Mouse (Mus musculus): ENCODE measurements around the gene Lpar3.

Lpar3 gene

DNA sequence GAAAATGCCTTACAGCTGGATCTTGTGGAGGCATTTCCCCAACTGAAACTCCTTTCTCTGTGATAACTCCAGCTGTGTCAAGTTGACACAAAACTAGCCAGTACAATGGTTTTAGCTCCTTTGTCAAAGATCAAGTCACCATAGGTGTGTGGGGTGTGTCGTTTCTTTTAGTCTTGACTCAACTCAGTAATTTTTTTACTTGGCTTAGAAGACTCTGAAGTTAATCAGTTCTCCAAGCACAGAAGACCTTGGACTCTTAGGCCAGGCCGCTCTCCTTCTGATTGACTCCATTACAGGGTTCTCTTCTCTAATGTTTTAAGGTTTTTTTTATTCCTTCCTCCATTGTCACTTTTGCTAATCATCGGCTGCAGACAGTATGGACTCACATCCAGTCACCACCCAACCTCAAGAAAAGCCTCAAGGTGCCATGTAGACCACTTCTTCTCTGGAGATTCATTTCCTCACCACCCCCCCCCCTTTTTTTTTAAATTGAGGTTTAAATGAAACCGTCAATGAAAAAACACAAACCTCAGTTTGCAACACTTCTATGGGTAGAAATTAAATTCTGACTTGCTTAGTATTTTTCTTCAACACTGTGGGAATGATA, 9.5 kb upstream of the Lpar3 start:
- no peak for DNase-seq

DNA sequence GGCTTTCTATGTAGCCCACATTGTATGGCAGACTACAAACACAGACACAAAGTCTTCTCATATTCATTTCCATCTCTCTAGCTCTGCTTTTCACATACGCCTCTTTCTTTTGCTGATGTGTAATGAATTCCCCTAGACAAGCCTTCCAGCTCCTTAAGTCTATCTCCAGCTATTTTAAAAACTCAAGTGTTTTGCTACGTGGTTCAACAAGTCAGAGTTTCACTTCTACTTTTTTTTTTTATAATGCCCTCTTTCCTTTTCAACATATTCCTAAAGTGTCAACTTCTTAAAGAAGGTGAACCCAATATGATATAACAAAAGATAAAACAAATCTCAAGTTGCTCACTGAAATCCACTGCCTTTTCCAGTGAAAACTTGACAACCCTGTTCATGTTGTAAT, 8.8 kb upstream of the Lpar3 start:
- no peak for DNase-seq

DNA sequence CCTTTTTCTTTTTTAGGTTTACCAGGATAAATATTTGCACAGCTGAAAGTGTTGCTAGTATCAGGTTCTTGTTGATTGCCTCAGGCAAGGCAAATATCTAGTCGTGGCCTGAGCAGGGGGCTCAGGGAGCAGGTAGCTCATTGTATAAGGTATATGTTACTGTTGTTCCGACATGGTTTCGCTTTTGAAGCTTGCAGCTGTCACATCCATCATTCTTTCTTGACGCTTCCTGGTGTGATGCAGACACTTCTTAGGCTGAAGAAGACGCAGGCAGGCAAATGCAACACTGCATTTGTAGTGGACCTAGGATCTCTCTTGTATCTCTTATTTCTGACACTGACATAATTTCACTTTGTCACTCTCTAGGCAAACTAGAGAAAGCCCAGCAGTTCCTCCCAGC, 7.4 kb upstream of the Lpar3 start:
- DNase-seq = no peak

DNA sequence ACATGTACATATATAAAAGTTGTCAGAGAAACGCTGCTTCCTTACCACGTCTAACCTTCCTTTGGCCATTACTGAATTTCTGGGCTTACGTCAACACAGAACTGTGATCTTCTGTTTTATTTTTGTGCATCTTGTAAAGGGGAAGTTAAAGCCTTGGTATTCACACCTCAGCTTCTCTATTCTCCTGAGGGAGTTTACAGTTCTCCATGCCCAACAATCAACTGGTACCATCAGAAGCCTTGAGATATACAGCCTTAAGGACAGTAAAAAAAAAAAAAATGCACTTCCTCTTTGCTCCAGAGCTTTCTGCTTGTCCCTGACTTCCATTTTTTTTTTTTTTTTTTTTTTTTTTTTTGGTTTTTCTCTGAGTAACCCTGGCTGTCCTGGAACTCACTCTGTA, 4.2 kb upstream of the Lpar3 start:
- DNase-seq = no peak

DNA sequence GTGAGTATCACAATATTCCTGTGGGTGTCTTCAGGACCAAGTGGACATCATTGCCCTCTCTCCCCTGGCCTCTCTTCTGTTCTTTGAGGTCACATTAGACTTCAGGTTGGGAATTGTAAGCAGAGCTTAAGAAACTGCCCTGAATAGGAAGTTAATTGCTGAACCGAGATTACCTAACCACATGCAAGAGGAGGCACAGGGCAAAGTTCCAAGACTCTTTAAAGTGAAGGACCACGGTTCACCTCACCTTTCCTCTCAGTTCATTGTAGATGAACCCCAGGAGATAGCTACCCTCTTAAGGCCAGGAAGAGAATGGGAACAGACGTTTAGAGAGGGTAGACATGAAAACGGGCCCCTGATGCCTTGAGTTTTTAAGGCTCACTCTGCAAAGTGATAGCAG, 3.5 kb downstream of the Lpar3 start:
- DNase-seq = no peak

DNA sequence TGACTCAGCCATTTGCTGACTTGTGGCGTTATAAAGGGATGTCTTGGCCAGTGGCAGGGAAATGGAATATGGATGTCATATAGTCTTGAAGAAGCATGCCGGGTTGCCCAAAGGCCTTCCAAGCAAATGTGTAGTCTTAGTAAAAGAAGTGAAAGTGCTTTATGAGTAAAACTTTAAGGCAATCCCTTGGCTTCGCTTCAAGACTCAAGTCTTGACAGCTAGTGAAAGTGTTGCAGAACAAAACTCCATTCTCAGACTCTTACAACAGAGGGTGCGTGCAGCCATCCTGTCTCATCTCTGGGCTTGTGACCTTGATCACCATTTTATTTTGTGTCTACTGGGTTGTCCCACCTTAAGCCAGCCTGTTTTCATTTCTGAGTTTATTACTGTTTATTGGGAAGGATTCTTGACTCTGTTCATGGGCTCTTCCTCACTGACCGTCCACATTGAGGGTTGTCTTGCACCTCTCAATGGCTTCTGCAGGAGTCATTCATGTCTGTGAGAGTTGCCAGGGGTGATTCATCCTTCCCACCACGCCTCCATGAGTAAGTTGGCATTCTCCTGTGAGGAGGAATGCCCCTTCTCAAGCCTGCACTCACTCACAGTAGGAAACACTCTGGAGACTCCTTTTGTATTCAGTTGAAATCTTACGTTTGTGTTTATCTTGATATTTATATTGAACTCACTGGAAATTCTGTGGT, 4.4 kb downstream of the Lpar3 start:
- DNase-seq = no peak

DNA sequence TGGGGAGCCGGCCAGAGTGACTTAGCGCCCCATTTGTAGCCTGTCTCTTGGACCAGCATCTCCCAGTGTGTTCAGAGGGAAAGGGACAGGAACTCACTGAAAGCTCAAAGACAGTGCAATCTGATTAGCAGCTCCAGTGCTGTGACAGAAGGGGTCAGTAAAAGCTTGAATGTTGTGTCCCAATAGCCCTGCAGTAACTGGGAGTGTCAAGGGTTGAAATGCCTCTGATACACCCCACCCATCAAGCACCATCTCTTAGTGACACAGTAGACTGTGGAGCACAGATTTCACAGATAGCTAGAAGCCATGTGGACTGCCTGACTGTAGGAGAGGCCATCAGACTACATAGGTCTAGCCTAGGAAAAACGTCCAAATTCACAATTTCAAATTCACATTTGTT, 6.7 kb downstream of the Lpar3 start:
- DNase-seq = no peak

DNA sequence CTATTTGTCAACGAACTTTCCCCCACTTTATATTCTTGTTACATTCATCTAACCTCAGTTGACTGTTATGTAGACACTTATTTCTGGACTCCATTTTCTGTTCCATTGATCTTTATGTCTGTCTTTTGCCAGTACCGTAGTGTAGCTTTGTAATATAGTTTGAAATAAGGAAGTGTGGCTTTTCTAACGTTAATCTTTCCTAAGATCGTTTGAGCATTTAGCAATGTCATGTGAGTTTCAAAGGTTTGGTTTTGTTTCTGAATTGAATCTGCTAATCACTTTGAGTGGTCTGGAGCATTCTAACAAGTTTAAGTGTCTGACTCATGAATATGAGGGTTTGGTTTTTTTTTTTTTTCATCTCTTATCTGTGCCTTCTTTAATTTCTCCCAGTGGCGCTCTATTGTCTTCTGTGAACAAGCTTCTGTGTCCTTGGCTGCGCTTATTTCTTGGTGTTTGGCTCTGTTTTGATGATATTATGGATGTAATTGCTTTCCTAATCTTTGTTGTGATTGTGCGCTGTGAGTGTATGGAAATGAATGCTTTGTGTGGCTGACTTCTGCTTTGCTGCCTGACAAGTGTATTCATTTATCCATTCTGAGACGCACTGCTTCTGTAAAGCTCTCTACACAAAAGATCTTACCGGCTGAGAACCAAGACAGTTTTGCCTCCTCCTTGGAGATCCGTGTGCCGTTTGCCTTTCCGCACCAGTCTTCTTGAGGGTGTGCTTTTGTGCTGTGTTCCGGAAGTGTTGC, 8.0 kb downstream of the Lpar3 start:
- no peak for DNase-seq

DNA sequence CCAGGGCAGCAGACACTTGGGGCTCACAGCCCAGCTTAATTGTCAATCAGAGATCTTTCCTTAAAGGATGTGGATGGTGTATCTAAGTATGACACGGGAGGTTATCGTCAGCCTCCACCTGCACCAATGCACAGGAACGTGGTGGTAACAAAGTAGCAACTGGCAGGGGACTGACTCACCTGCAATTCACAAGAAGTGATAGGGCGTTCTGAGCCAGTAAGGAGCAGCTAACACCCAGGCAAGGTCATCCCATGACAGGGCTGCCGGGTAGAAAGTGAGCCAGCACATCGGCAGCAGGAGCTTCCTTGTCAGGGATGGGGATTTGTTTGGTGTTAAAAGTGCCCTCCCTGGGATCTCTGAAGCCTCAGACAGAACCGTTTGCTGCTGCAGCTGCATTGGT, 11.9 kb downstream of the Lpar3 start:
- no peak for DNase-seq

DNA sequence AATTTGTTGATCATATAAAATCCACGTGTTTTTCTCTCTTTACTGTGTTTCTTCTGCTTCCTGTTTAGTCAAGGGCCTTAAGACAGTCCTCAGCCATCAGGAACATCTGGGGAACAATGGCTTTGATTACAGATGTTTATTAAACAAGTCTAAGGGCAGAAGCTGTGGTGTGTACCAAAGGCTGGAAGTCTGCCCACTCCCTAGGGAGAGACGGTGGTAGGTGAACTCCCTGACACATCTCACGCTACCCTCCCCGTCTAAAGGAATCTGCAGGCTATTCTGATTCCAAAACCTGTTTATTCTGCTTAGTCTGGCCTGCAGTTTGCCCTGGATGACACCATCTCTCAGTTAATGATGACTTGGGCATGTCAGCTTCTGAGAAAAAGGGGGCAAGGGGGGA, 13.0 kb downstream of the Lpar3 start:
- no peak for DNase-seq

DNA sequence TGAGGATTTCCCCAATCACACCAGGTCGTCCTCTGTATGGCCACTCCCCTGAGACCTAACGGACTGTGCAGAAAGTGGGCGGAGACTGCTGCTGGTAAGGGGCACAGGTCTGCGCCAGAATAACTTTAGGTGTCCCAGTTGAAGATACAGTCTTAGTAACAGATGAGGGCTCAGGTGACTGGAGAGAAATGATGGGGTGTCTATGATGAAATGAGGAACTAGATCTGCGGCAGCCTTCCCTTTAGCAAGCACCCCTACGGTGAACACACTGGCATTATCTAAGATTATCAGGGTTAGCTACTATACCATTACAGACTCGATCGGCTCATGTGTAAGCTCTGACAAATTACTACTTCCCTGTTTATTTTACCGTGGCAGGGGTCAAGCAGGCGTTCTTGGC, 13.8 kb downstream of the Lpar3 start:
- no peak for DNase-seq

DNA sequence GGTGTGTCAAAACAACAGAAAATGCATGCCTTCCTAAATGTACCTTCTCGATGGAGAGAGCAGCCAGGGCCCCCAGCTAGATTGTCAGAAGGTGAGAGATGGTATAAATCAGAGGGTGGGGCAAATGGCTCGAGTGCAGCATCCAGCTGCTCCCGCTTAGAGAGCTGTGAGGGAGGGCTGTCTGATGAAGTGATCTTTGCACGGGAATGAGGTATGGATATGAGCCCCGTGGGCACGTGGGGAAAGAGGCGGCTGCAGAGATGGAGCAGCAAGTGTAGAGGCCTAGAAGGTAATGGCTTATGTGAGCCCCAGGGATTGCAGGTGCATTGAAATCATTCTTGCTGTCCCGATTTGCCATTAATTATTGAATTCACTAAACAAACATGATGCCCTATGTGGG, 15.5 kb downstream of the Lpar3 start:
- no peak for DNase-seq

DNA sequence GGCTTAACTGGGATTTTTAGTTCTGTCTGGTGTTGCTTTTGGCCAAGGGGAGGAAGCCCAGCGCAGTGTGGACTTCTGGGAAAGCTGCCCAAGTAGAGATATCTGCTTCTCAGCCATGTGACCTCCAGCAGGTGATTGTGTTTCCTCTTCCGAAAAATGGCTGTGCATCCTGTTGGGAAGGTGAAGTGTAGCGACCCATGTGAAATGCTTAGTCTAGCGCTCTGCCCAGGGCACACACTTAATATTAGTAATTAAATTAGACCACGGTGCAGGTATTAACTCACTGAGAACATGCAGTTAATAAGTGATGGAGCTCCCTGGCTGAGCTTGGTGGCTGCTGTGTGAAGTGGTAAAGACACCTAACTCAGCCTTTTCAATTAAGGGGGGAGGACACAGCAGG, 16.9 kb downstream of the Lpar3 start:
- no peak for DNase-seq

DNA sequence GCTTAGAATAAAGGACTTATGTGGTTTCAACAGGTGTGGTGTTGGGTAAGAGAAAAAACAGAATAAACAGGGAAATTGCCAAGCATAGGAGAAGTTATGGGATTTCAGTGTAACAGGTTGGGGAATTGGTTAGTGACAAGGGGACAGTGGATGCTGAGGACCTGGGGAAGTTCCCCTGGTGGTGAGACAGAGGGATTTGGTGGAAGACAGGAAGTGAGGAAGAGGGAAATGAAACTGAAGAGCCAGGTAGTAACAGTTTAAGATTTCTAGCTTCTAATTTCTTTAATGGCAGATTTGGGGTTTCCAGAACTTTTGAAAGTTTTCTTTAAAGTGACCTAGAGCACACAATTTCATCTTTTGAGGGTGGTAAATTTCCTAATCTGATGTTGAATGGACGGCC, 23.9 kb downstream of the Lpar3 start:
- DNase-seq = no peak

DNA sequence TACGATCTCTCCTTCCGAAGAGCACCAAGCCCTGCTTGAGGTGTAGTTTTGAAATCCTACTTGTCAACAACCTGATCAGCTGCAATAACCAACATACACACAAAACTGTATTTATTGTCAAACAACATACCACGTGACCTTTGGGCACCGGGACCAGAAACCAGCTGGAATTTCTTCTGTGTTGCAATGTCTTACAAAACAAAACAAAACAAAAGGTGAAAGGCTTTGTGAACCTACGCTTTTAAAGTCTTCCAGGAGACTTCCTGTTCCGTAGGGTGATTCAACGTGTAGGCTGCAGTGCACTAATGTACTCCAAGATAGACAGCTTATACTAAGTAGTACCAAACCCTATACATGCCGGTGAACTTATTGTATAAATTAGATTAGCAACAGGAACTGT, 25.8 kb downstream of the Lpar3 start:
- no peak for DNase-seq

DNA sequence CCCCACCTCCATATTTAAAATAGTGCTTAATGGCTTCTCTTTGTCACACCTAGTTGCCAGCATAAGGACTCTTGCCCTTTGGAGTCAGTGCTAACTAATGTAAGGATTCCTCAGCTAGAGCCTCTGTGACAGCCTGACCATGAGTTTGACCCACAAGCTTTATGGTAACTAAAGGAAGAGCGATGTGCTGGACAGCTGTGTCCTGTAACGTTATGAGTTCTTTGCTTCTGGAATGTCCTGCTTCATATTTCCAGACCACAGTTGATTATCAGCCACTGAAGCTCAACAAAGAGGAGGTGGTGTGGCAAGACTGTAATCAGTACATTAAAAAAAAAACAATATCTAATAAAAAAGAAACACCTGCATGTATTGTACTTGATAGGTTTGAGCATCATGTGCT, 26.2 kb downstream of the Lpar3 start:
- DNase-seq = no peak

DNA sequence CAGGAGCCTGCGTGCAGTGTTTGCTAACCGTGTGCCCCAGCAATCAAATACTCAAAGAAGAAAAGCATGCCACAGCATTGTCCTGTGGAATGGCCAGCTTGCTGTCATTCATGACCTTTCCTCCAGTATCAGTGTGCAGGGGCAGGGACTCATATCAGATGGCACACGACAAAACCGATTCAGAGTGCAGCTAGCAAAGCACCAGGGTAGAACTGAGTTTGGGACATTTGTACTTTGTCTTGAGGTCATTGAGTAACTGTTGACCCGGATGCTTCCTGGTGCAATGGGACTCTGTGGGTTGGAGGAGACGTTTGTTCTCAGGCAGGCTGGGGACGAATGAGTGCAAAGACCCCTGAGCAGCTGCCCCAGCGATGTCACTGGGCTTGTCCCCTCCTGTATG, 29.1 kb downstream of the Lpar3 start:
- DNase-seq = no peak

DNA sequence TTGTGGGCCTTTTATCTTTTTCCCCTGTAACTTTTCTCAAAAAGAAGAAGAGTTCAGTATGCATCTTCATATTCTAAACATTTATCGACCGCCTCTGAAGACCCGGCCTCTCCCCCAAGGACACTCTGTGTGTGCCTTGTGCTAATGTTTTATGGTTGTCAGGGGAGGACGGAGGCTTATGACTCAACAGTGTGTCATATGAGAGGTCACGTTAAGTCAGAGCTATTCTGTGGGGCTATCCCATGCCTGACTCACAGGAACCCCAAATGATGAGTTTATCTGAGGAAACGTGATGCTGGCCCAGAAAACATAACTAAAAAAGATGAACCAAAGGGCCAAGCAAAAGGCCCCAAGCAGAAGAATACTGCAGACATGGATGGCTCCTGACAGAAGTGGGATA, 31.0 kb downstream of the Lpar3 start:
- no peak for DNase-seq

DNA sequence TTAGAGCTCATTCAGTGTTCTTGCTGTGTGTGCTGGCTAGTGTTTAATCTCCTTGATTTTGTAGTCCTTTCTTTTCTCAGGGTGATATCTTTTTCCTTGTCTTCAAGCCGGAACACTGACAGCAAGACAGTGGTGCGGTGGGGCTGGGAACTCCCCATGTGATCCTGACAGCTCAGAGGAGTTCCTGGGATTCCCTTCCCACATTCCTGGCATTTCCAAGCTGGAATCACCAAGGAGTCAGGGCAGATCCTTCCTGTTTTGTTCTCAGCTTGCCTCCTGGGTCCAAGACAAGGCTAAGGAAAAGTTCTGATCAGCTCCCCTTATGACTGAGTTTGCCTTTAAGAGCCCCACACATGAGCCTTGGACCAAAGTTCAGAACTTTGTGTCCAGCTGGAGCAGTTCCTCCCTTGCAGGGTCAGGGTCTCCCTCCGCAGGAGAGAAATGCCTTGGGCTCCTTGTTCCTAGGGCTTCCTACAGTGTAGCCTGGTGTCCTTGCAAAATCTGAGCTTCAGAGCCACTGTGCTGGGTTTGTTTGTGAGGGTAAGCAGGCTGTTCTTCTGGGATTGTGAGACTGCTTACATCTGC, 33.1 kb downstream of the Lpar3 start:
- no peak for DNase-seq

DNA sequence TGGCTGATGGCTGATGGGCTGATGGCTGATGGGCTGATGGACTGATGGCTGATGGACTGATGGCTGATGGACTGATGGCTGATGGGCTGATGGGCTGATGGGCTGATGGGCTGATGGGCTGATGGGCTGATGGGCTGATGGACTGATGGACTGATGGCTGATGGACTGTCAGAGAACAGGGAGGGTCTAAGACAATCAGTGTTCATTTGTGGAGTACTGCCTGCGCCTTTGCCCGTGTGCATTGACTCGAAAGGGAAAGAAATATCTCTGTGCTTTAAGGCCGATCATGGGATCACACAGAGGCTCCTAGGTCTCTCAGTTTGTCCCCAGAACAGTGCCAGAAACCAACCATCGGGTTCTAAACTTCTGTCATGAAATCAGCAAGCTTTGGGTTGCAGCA, 34.4 kb downstream of the Lpar3 start:
- DNase-seq = no peak

DNA sequence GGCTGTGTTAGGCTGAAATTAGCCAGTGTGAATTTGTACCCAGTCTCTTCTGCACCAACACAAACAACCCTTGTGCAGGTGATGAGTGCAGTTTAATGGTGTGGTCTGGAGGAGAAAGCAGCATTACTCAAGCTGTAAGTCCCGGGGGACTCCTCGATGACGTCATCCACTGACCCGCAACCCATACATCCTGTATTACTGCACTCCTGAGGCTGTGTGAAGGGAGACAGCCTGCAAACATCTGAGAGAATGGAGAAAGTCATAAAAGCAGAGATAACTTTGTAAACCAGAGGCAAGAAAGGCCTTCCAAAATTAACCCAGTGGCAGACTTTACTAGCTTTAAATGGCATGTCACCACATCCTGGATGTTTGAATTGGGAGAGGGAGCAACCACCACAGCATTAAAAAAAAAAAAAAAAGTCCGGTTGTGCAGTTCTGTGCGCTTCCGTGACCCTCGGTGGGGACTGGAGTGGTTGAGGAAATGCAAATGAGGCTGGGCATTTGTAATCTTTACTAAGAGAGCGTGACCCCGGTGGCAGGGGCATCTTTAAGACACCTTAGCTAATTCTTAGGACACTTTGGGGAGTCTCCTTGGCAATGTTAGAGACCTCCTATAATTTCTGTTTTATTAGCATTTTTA, 36.8 kb downstream of the Lpar3 start:
- no peak for DNase-seq

DNA sequence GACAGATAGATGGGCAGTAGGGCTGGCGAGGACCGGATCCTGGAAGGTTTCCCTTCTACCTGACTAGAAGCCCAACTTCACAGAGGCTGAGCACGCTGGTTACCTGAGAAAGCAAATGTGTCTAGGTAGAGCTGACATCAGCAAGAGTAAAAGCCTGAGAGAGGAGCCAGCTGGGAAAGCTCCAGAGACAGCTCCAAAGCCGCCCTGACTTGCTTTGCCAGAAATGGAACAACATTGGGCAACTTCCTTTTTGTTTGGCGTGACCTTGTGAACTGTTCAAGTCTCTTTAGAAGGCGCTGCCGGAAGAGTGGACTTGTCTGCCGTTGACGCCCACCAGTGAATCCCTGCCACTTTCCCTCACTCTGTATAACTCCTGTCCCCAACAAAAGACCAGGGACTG, 39.4 kb downstream of the Lpar3 start:
- no peak for DNase-seq

DNA sequence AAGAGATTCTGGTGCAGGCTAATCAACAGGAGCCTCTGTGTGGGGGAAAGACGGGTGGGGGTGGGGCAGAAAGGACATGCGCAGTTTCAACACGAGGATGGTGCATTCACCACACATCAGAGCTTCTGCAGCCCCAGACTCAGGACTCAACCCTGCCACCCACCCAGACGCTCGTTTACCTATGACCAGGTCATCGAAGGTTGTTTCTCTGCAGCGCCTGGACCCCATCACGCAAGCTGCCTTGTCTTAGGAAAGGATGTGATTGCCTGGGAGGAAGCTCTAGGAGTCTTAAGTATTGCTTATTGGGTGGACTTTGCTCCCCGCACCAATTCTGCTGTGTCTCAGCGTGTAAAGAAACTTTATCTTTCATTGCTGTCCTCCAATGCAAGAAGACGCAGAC, 40.1 kb downstream of the Lpar3 start:
- DNase-seq = no peak

DNA sequence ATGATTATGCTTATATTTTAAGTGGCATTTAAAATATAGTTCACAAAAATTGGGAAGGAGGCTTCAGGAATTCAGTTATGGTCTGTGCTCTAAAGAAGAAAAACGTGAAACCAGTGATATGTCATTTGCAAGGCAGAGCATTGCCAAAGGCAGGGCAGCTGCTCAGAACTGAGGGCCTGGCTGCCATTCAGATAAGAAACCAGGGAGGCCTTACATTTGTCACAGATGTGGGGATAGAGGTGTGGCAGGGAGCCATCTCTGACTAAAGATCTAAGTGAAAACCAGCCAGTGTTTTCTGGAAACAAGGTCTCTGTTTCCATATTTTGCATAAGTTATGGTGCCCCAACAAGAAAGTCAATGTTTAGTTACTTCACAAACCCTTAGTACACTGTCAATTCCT, 41.8 kb downstream of the Lpar3 start:
- DNase-seq = no peak

All from right cerebral cortex, postnatal 14 days (tissue).